Mouse (Mus musculus) hindbrain, postnatal 0 days (tissue): ENCODE measurements around the gene Cryl1. TPM values are rescaled to one million over a fixed set of nuclear protein-coding genes. Genes with fewer than 3 reads are reported as not detected.

ENCODE experiments used
- ATAC-seq: fragments of 200-750 bp; cut with Nextera tagmentation; 2 replicates; pipeline ENCODE4 v1.8.0; 2017; ENCODE audit warnings: mild to moderate bottlenecking, moderate TSS enrichment, moderate library complexity
- DNase-seq: peaks from one replicate; pipeline ENCODE4 v3.0.0-alpha.2; 2015; ENCODE audit warnings: low spot score
- H3K27ac ChIP-seq: fragments of 300-500 bp; sonication (generic); 2 replicates; pipeline ENCODE4 v1.5.1; 2014; ENCODE audit warnings: mild to moderate bottlenecking
- H3K27me3 ChIP-seq: fragments of 300-500 bp; sonication (generic); 2 replicates; pipeline ENCODE4 v1.6.1; 2014; ENCODE audit warnings: low read length, mixed read lengths; ENCODE audit not compliant: insufficient read depth
- H3K36me3 ChIP-seq: fragments of 300-500 bp; sonication (generic); 2 replicates; pipeline ENCODE4 v1.6.1; 2014; ENCODE audit warnings: low read length, mixed read lengths; ENCODE audit not compliant: insufficient read depth
- H3K4me1 ChIP-seq: fragments of 300-500 bp; sonication (generic); 2 replicates; pipeline ENCODE4 v1.6.1; 2014; ENCODE audit warnings: antibody characterized with exemption, low read length, mixed read lengths; ENCODE audit not compliant: insufficient read depth
- H3K4me2 ChIP-seq: fragments of 300-500 bp; sonication (generic); 2 replicates; pipeline ENCODE4 v1.6.1; 2014; ENCODE audit warnings: low read depth, mild to moderate bottlenecking, low read length, moderate library complexity, mixed read lengths
- H3K4me3 ChIP-seq: fragments of 300-500 bp; sonication (generic); 2 replicates; pipeline ENCODE4 v1.5.1; 2014; ENCODE audit warnings: low read length
- H3K9ac ChIP-seq: fragments of 300-500 bp; sonication (generic); replicated peaks from 2 replicates; pipeline ENCODE4 v1.6.1; 2014; ENCODE audit warnings: mild to moderate bottlenecking, low read length, moderate library complexity, mixed read lengths
- H3K9me3 ChIP-seq: fragments of 300-500 bp; sonication (generic); 2 replicates; pipeline ENCODE4 v1.6.1; 2016; ENCODE audit warnings: low read length, mixed read lengths
- CTCF ChIP-seq: IDR thresholded peaks from 2 replicates; pipeline ENCODE4 v1.5.1; 2016; ENCODE audit warnings: antibody characterized with exemption, control low read depth, low read depth
- WGBS: fragments of 180-500 bp; shearing (Covaris S2); extraction: QIAGEN DNeasy Blood & Tissue Kit; methylation state at CpG from one replicate; pipeline ENCODE4 v1.1.7; 2014; 5-methylcytosine and 5-hydroxymethylcytosine counted together
- polyA plus RNA-seq: library from polyadenylated mRNA; unstranded; fragments of >200 nt; fragmentation: Nextera tagmentation; extraction: Ambion mirVana; gene quantifications from 2 replicates; pipeline ENCODE4 v1.2.1, GENCODE M21; 2015
- total RNA-seq: library from RNA; depleted of rRNA; stranded (reverse); fragments of >200 nt; gene quantifications from 2 replicates; pipeline ENCODE4 v1.2.3, GENCODE M21; 2014

Cryl1 gene
- total and polyA plus RNA-seq, 2 experiments from 2014 or later, result 16.0 to 19.3 TPM

GRCm38 (mm10) chr14:57376016-57376415, 22.3 kb downstream of the Cryl1 start:
- DNase-seq (no peak), ATAC-seq (no peak)
- H3K36me3 ChIP-seq, result no peaks in the 10 kb centered on the region
- no peak overlapping the region for H3K4me2 ChIP-seq
- H3K27me3 ChIP-seq, result no peaks in the 10 kb centered on the region
- no peak overlapping the region for H3K4me3 ChIP-seq
- H3K9me3 ChIP-seq, result no peaks in the 10 kb centered on the region
- no peak for TF ChIP-seq CTCF
- H3K4me1 ChIP-seq, result no peaks in the 10 kb centered on the region
- no peak overlapping the region for H3K27ac ChIP-seq
- no peak overlapping the region for H3K9ac ChIP-seq
- WGBS, result 77% methylated on average over 8 of the region's 8 CpGs

GRCm38 (mm10) chr14:57375205-57375604, 23.1 kb downstream of the Cryl1 start:
- Histone ChIP-seq H3K36me3 (no peaks in the 10 kb centered on the region), H3K9ac (no peak overlapping the region), H3K27me3 (no peaks in the 10 kb centered on the region), H3K4me1 (no peaks in the 10 kb centered on the region), H3K9me3 (no peaks in the 10 kb centered on the region), H3K27ac (no peak overlapping the region), H3K4me3 (no peak overlapping the region), H3K4me2 (no peak overlapping the region)
- 83% methylated on average over 9 of the region's 9 CpGs for WGBS
- no peak for DNase-seq
- TF ChIP-seq CTCF, result no peak
- no peak for ATAC-seq

GRCm38 (mm10) chr14:57372348-57373102, 25.8 kb downstream of the Cryl1 start:
- ATAC-seq (peak; percentile 80), DNase-seq (peak; percentile 91)
- H3K4me3 ChIP-seq, result no peak overlapping the region
- H3K27me3 ChIP-seq, result no peaks in the 10 kb centered on the region
- no peak overlapping the region for H3K27ac ChIP-seq
- peak; percentile 88 for TF ChIP-seq CTCF
- WGBS, result 52% methylated on average over 8 of the region's 8 CpGs
- H3K4me1 ChIP-seq, result no peaks in the 10 kb centered on the region
- no peaks in the 10 kb centered on the region for H3K9me3 ChIP-seq
- no peak overlapping the region for H3K4me2 ChIP-seq
- H3K36me3 ChIP-seq, result no peaks in the 10 kb centered on the region
- no peak overlapping the region for H3K9ac ChIP-seq

GRCm38 (mm10) chr14:57367327-57367726, 31.0 kb downstream of the Cryl1 start:
- DNase-seq, result no peak

GRCm38 (mm10) chr14:57366724-57367123, 31.6 kb downstream of the Cryl1 start:
- ATAC-seq (no peak), DNase-seq (no peak)
- H3K9ac ChIP-seq, result no peak overlapping the region
- H3K9me3 ChIP-seq, result no peaks in the 10 kb centered on the region
- H3K4me1 ChIP-seq, result no peaks in the 10 kb centered on the region
- no peaks in the 10 kb centered on the region for H3K27me3 ChIP-seq
- H3K27ac ChIP-seq, result no peak overlapping the region
- H3K4me2 ChIP-seq, result no peak overlapping the region
- WGBS, result 79% methylated on average over 5 of the region's 5 CpGs
- no peaks in the 10 kb centered on the region for H3K36me3 ChIP-seq
- no peak for TF ChIP-seq CTCF
- H3K4me3 ChIP-seq, result no peak overlapping the region

More at GRCm38 (mm10) chr14:57367327-57367726, 31.0 kb downstream of the Cryl1 start:
- H3K4me3 ChIP-seq, result no peak overlapping the region
- H3K4me2 ChIP-seq, result no peak overlapping the region
- no peak for ATAC-seq
- H3K9ac ChIP-seq, result no peak overlapping the region
- TF ChIP-seq CTCF, result no peak
- H3K36me3 ChIP-seq, result no peaks in the 10 kb centered on the region
- 43% methylated on average over 4 of the region's 4 CpGs for WGBS
- H3K27me3 ChIP-seq, result no peaks in the 10 kb centered on the region
- H3K4me1 ChIP-seq, result no peaks in the 10 kb centered on the region
- H3K9me3 ChIP-seq, result no peaks in the 10 kb centered on the region
- H3K27ac ChIP-seq, result no peak overlapping the region

GRCm38 (mm10) chr14:57365341-57365740, 33.0 kb downstream of the Cryl1 start:
- Histone ChIP-seq H3K27me3 (no peaks in the 10 kb centered on the region), H3K4me1 (no peaks in the 10 kb centered on the region), H3K9me3 (no peaks in the 10 kb centered on the region), H3K4me3 (no peak overlapping the region), H3K4me2 (no peak overlapping the region), H3K9ac (no peak overlapping the region), H3K36me3 (no peaks in the 10 kb centered on the region), H3K27ac (no peak overlapping the region)
- TF ChIP-seq CTCF, result no peak
- DNase-seq (no peak), ATAC-seq (no peak)
- 75% methylated on average over 9 of the region's 9 CpGs for WGBS

- Histone ChIP-seq H3K27ac (no peak overlapping the region), H3K27me3 (no peaks in the 10 kb centered on the region), H3K9me3 (no peaks in the 10 kb centered on the region), H3K9ac (no peak overlapping the region), H3K4me1 (no peaks in the 10 kb centered on the region), H3K4me3 (no peak overlapping the region), H3K4me2 (no peak overlapping the region), H3K36me3 (no peaks in the 10 kb centered on the region)
- no peak for TF ChIP-seq CTCF
- ATAC-seq (no peak), DNase-seq (no peak)
- 86% methylated on average over 6 of the region's 6 CpGs for WGBS
Observed at GRCm38 (mm10) chr14:57363833-57364232, 34.5 kb downstream of the Cryl1 start.
